Mouse (Mus musculus) brain, embryonic 18.5 days (tissue): ENCODE measurements around the gene Pigv.

Experiments
- DNase-seq: peaks from one replicate; pipeline ENCODE4 v3.0.0-alpha.2; 2012; ENCODE audit warnings: low read depth, low spot score

Gene Pigv

DNA sequence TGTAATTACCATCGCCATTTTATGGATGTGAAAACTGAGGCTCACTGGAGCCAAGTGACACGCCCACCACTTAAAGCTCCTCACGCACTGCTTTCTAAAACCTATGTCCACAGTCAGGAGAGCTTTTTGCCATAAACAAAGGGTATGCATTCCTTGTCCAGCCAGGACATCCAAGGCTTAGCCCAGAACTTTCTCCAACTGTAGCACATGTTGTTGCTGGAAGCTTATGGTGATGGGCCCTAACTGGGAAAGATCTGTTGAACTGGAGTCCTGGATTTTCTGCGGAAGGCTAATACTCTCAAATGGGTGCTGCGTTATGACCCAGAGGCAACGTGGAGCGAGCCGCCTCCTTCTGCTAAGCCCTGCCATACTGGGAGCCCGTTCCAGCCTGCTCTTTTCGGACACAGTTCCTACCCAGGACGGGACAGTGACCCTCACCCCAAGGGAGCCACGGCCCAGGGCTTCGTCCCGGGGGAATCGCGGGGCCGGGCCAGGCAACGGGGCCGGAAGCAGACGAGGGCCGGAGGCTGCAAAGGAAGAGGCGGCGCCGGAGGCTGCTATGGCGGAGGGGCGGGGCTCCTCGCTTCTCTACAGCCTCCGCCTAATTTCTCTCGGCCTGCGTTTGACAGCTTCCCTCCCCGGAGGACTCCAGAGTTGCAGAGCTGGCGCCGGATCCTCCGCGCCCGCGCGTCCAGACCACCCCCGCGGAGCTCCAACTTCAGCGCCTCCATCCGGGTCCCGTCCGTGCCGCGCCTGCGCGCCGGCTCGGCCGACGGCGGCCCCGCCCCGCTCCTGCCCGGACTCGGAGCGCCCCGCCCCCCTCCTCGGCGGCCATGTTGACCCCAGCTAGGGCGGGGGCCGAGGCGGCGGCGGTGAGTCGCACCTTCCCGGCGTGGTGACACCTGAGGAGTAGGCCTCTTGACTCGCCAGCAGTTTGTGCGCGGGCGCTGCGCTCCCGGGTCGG is at the start of gene Pigv:
Pigv (minus strand) TSS at position 767 of the 964 bp plus-strand sequence.
- DNase-seq, result peak; percentile 77

DNA sequence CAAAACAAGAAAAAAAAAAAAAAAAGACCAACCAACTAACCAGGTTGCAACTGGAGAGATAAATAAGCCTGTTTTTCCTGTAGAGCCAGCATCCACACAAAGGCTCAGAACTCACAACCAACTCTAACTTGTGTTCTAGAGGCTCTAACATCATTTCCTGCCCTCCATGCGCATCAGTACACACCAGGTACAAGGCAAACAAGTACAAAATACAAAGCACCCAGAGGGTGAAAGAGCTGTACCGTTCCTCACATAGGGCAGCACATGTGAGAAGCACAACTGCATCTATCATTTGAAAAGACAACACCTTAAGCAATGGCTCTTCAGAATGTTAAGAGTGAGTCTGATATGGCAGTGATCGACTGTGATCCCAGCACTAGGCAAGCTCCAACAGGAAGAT is 47.3 kb upstream of the Pigv start:
- DNase-seq, result no peak

DNA sequence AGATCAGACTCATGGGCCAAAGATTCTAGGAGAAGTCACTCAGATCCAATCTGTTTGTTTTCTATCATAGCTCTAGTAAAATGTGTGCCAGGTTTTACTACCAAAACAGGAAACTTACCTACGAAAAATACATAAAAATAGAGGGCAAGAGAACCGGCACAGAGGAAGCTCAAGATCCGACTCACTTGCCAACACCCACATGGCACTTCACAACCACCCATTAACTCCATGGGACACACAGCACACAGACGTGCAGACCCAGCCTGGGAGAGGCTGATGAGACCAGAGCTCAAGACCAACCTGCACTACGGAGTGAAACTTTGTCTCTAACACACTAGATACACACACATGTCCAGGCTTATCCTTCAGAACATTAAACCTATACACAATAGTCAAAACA is 40.3 kb upstream of the Pigv start:
- no peak for DNase-seq

DNA sequence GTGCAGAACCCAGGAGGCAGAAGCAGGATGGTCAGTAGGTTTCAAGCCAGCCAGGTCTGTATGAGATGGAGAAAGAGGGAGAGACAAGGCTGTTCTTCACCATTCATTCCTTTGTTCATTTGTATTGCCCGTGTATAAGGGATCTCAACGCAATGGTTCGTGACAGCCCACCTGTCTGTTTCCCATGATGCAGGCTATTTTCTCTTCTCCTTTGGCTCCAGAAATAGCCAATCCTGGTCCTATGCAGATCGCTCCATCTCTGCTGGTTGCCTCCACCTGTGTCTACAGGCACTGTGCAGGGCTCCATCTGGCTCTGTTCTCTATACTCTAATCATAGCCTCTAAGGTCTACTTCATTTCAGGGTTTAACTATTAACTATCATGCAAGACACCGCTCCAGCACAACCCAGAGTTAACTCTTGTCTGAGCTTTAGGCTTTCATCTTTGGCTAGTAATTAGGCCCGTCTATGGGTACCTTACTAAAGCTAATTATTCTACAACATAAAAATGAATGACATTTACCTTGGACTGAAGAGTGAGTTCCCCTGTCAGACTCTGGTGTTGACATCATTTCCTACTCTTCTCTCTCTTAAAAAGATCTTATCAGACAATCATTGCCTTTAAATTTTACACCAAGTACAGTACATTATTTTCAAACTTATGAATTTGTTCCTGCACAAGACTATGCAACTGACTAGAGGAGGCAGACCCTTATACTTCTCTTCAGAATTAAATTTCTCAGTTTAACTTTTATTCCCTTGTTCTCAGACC is 39.0 kb upstream of the Pigv start:
- DNase-seq, result no peak

DNA sequence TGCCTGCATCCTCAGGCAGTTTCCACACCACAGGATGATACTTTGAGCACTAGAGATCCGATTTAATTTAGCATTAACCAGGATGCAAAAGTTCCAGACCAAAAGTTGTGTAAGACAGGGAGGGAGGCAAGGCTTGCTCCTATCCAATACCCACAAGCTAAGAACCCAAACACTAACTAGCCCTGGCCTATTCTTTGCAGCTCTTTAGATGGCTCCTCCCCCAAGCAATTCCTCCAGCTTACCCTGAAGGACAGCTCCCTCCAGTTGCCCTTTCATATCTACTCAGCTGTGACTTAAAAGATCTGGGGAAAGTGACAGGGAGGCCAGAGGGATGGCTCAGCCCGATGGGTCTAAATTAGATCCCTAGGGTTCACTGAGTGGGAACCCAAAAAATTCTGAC is 36.9 kb upstream of the Pigv start:
- no peak for DNase-seq

DNA sequence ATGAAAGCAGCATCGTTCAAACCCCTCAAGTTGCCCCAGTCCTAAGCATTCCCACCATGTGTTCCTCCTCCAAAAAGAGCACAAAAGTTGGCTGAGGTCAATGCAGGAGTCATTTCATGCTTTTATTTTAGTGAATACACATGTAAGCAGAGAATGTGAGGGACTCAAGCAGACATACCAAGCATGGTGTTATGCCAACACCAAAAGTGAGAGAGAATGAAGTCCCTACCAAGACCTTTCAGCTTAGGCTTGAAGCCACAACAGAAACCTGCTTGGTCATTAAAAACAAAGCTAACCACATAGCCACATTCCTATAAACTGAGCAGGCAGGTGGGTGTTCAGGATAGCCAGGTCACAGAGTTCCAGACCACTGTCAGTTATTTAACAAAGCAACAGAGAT is 35.0 kb upstream of the Pigv start:
- DNase-seq, result no peak

DNA sequence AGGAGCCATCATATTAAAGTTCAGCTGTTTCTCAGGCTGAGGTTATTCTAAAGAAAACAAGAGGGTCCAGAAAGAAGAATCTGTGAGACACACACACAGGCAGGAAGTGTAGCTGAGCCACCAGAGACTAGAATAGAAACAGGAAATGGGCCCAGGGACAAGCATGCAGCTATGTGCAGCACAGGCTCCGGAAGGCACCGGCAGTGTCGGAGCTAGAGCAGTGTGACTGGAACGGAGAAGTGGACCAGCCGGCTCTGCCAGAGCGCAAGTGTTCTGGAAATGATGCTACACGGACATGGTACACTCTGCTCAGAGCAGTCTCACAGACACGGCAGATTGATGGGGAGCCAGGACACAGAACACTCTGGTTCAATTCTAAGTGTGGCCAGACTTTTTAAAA is 34.5 kb upstream of the Pigv start:
- DNase-seq, result no peak

DNA sequence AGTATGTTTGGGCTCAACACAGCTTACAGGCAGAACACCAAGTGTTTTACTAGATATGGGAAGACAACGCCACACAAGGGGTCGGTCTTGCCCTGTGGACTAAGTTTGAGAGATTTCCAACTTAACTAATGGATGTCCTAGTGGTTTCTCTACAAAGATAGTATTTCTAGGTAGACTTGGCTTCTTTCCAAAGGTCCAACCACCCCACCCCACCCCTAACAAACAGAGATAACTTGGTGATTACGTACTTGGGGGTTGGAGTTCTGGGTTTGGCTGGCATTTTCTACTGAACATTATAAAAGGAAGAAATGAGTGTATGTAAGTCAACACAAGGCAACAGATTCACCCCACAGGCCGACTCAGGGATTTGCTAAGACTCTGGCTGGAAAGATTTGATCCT is 32.6 kb upstream of the Pigv start:
- no peak for DNase-seq

DNA sequence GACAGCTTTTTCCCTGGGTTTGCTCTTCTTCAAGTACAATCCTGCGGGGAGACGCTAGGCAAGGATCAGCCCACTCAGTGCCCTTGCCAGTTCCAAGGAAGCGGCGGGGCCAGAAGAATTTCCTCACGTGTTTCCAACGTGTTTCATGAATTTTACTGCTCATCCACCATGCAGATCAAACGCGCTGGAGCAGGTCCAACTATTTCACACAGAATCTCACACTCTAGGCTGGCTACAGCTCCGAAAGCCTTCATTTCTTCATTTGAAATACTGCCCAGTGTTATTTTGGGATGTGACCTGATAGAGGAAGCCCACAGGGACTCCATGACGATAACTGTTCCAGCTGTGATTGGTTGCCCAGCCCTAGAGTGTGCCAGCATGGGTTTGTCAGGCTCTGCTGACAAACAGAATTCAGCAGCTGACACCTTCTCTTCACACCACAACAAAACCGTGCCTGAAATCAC is 28.5 kb upstream of the Pigv start:
- DNase-seq, result peak; percentile 20

DNA sequence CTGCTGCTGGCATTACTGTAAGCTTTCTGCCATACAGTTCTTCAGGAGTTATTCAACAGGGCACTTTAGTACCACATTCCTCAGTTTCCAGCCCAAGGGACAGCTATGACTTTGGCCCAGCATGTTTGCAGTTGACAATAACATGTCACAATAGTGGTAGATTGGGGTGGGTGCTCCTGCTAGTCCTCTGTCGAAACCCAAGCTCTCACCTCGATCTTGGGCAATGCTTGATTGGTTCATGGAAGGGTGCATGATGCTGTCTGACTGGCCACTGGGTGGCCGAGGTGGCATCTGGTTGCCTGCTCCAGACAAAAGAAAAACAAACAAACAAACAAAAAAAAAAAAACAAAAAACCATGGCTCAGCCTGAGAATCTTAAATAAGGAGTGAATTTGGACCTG is 22.9 kb upstream of the Pigv start:
- no peak for DNase-seq

DNA sequence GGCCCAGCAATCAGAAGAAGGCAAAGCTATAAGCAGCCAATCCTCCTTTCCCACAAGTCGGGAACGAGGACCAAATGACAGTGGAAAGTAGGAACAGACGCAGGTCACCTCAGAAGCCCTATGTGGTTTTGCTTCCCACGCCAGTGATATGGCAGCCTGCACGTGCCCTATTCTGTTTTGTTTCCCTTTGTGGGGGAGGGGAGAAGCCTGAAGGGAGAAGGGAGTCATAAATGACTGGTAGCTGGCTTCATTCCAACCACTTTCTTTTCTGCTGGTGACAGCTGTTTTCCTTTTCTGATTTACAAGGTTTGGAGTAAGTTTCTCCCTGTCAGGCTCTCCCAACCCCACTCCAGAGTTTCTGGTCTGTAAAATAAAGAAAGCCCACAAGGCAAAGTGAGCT is 17.8 kb upstream of the Pigv start:
- no peak for DNase-seq

DNA sequence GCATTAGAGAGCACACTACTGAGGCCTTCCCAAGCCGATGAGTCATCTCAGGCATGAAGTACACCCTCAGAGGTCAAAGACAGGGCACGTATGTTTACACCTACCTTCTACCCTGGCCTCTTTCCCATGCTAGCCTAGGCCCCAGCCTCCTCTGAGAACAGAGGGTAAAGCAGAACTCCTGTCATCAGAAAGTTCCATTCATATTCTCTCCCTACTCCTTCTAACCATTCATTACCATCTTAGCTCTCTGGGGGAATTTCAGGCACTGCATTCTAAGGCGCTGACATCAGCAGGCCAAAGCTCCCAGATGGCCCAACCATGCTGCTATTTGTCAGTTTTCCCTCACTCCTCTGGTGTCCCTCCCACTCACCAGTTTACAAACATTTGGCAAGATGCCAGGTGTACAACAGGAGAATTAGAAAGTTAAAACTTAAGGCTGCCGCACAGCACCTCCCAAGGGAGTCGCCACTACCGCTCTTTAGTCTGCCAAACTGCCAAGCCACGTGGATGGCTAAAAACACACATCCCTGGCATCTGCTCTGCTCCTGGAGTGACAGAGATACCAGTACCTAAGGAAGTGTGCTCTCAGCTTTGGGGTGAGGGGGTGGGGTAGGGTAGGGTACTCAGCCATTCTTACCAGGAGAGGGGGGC is 16.1 kb upstream of the Pigv start:
- no peak for DNase-seq

DNA sequence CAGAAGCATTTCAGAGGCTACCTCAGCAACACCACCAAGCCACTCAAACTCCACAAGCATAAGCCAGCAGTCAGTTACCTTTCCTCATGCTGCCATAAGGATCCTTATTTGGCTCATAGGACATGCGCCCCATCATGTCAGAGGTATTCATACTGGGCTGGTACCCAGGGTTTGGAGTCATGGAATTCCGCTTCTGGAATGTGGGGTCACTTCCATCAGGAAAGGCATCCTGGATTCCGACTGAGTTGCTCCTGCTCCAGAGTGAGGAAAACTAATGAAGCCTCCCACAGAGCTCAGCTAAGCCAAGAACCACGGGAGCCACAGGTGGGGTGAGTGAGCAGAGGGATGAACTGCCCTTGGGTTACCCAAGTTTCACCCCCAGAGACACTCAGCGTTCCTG is 14.7 kb upstream of the Pigv start:
- no peak for DNase-seq

DNA sequence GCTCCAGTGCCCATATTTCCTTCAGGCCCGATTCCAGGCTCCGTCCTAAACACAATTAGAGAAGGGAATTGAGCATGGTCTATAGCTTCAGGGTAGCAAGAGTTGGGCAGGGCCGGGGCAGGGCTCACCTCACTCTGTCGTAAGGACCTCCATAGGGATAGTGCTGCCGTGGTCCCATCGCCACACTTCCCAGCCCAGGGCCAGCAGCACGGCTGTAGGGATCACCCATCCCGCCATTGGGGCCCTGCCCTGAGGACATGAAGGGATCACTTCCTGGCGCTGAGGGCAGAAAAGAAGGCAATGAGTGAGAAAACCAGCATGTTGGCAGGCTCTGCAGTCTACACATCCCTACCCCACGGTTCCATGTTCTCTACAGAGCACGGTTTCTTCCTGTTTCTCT is 14.1 kb upstream of the Pigv start:
- DNase-seq, result no peak

DNA sequence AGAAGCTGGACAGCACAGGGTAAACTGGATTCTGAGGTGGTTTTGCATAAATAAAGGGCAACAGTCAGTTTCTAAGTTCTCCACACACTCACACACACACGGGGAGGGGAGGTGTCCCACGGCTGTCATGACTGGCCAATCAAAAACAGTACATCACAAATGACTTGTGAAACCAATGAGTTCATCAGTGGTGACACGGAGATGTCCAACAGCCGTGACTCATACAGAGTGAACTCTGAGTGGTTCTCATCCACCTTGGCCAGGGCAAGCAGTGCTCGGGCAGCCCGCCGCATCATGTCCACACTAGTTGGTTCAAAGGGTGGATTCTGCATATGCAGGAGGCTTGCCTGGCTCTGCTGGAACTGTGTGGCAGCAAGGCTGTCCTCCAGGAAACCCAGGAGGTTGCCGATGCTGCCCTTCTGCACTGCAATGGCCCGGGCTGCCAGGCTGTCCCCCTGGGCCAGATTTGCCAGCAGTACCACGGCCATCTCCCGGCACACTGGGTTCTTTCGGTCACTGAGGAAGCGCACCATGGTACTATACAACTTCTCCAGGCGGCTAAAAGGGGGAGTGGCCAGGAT is 7.8 kb upstream of the Pigv start:
- no peak for DNase-seq

DNA sequence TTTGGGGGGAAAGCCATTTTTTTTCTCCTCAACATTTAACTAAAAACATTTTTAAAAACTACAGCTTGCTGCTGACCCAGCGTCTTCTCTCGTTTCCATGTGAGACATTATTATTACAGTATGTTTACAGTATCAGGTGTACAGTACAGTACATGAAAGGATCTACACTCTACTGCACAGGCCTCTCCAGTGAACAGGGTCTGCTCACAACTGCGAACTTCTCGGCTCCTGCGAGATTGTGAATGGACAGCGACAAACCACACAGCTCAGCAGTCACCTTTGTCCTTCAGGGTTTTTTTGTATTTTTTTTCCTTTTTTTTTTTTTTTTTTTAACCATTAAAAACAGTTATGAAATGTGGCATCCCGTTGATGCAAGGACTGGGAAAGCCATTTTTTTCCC is 7.2 kb upstream of the Pigv start:
- DNase-seq, result no peak

DNA sequence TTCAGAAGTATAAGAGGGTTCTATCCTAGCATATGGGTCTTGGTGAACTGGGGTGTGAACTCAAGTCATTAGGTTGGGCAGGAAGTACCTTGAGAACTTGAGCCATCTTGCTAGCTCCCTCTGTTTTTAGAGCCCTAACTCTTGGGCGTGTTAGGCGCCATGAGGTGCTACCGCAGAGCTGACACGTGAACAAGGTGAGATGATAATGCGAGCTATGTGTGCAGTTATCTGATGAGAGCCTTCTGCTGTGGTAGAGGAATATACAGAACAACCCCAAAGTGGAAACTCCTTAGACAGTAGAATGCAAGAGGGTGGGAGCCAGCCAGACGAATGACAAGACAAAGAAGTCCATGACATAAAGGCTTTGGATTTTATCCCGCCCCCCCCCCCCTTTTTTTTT is 4.8 kb upstream of the Pigv start:
- no peak for DNase-seq

DNA sequence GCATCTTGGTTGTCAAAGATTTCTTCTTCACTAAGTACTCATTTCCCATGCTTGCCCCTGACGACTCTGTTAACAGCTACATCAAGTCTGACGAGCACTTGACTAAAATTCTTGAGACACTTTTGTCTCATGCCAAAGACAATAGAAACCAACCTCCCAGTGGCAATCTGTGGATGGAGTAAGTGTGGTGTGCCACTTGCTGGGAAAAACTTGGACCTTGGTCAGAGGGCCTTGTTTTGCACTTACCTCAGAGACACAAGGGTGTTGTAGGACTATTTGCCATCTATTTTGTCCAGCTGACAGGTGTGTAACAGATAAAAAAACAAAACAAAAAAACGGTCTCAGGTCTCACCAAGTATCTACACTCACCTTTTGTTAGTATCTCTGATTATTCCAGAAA is 3.7 kb upstream of the Pigv start:
- no peak for DNase-seq

DNA sequence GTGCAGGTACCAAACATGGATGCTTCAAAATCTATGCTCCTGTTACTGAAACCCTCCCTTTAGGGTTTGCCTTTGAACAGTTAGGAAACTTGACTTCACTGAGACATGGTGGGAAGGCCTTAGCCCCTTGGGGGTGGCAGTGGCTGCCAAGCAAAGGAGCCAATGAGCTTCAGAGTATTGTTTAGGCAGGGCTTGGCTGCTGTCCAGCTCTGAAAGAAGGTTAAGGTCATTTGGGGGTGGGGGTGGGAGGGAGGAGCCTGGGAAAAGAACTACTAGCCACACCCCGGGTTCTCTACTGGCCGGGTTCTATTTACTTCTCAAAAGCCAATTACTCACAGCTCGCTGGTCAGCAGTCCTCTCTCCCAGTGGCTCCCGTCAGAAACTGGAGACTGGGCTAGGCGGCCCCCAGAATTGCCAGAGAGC is 3.2 kb upstream of the Pigv start:
- DNase-seq, result no peak

DNA sequence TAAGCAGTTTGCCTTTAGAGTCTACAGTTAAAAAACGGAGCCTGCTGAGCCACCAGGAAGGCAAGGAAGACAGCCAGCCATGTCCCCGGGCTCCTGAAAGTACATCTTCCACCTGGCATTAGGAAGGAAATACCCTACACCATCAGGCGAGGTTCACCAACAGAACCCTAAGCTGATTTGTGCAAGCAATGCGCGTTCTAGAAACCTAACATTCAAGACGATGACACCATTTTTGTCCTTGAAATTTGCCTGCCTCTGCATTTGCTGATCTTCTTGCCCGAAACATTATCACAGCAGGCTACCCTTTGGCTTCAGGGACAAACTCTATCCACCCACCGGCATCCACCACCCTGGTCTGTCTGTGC is 1.9 kb upstream of the Pigv start:
- DNase-seq, result no peak

DNA sequence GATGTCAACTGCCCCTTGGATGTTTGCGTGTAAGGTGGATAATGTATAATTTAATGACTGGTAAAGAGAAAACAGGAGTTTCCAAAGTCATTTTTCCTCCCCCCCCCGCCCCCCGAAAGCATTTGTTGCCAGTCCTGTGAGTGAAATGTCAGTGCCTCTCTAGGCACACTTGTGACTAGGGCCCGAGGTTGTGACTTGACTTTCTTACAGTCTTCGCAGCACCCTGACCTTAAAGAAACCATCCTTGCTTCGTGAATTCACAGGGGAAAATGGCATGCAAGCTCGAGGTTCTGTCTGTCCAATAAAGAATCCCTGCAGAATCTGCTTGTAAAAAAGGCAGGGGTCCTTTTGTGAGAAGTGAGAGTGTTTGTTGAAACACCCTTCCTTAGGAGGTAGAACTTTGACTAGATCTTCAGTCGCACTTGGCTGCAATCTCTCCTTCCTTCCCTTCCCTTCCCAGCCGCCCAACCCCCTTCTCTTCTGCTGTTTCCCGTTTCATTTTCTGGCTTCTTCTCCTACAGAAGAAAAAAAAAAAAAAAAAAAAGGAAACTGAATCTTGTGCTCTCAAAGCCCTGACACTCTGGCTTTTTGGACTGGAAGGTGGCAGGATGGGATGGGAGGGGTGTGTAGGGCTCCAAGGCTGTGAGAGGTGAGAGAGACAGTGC is 1.4 kb upstream of the Pigv start:
- DNase-seq, result no peak
